Mouse (Mus musculus): ENCODE measurements around the gene Erv3. TPM values are rescaled to one million over a fixed set of nuclear protein-coding genes. Genes with fewer than 3 reads are reported as not detected.

Erv3 gene
- polyA plus RNA-seq, 1 experiment: not detected

GRCm38 (mm10) chr2:131851333-131852092 is 8.0 kb downstream of the Erv3 start:
- no peaks in the 10 kb centered on the region for H3K36me3 ChIP-seq (ENCODE audit: control insufficient read depth, insufficient read depth)
- no peak overlapping the region for H3ac ChIP-seq (ENCODE audit: control insufficient read depth, insufficient read length, low read depth)
- H3K27me3 ChIP-seq (ENCODE audit: control insufficient read depth, insufficient read depth, insufficient read length): peaks cover 3% of the 10 kb centered on the region
- TF ChIP-seq MAX (IDR thresholded peaks at IDR 0.05) (no peak), FOSL1 (IDR thresholded peaks at IDR 0.05; ENCODE audit: insufficient read depth, low read length, poor library complexity, severe bottlenecking) (no peak), MYOD1 (IDR thresholded peaks at IDR 0.05; ENCODE audit: control insufficient read depth, insufficient read length, low read depth) (no peak), CTCF (IDR thresholded peaks at IDR 0.05; ENCODE audit: control insufficient read depth, insufficient read depth, insufficient read length) (no peak)
- H3K4me3 ChIP-seq (ENCODE audit: insufficient read depth, poor library complexity, severe bottlenecking): no peak overlapping the region
- H3K79me2 ChIP-seq (ENCODE audit: control insufficient read depth, insufficient read depth): no peaks in the 10 kb centered on the region
- no peaks in the 10 kb centered on the region for H3K79me3 ChIP-seq (ENCODE audit: low read depth)

GRCm38 (mm10) chr2:131850047-131850446 is 9.5 kb downstream of the Erv3 start:
- TF ChIP-seq FOSL1 (IDR thresholded peaks at IDR 0.05; ENCODE audit: insufficient read depth, low read length, poor library complexity, severe bottlenecking) (no peak), MYOG (IDR thresholded peaks at IDR 0.05; ENCODE audit: control insufficient read depth, extremely low read depth, insufficient read length) (no peak), MAX (IDR thresholded peaks at IDR 0.05) (no peak), USF1 (IDR thresholded peaks at IDR 0.05; ENCODE audit: low read depth) (no peak), CEBPB (IDR thresholded peaks at IDR 0.05; ENCODE audit: low read depth) (no peak), CTCF (IDR thresholded peaks at IDR 0.05; ENCODE audit: control insufficient read depth, insufficient read depth, insufficient read length) (no peak), MYOD1 (IDR thresholded peaks at IDR 0.05; ENCODE audit: control insufficient read depth, insufficient read length, low read depth) (no peak)
- Histone ChIP-seq H3K79me3 (ENCODE audit: low read depth) (no peaks in the 10 kb centered on the region), H3K36me3 (ENCODE audit: control insufficient read depth, insufficient read depth) (no peaks in the 10 kb centered on the region), H3K4me3 (ENCODE audit: insufficient read depth, poor library complexity, severe bottlenecking) (no peak overlapping the region), H3K27me3 (ENCODE audit: control insufficient read depth, insufficient read depth, insufficient read length) (peaks cover 3% of the 10 kb centered on the region), H3ac (ENCODE audit: control insufficient read depth, insufficient read length, low read depth) (no peak overlapping the region), H3K79me2 (ENCODE audit: control insufficient read depth, insufficient read depth) (no peaks in the 10 kb centered on the region)

GRCm38 (mm10) chr2:131847501-131848359 is 11.8 kb downstream of the Erv3 start:
- no peak for TF ChIP-seq CEBPB (IDR thresholded peaks at IDR 0.05; ENCODE audit: low read depth)
- TF ChIP-seq MAX (IDR thresholded peaks at IDR 0.05): no peak
- no peak for TF ChIP-seq FOSL1 (IDR thresholded peaks at IDR 0.05; ENCODE audit: insufficient read depth, low read length, poor library complexity, severe bottlenecking)
- no peak for TF ChIP-seq MYOG (IDR thresholded peaks at IDR 0.05; ENCODE audit: control insufficient read depth, extremely low read depth, insufficient read length)
- TF ChIP-seq MYOD1 (IDR thresholded peaks at IDR 0.05; ENCODE audit: control insufficient read depth, insufficient read length, low read depth): no peak
- no peak for TF ChIP-seq CTCF (IDR thresholded peaks at IDR 0.05; ENCODE audit: control insufficient read depth, insufficient read depth, insufficient read length)
- no peak for TF ChIP-seq USF1 (IDR thresholded peaks at IDR 0.05; ENCODE audit: low read depth)
- Histone ChIP-seq H3ac (ENCODE audit: control insufficient read depth, insufficient read length, low read depth) (no peak overlapping the region), H3K79me2 (ENCODE audit: control insufficient read depth, insufficient read depth) (no peaks in the 10 kb centered on the region), H3K36me3 (ENCODE audit: control insufficient read depth, insufficient read depth) (no peaks in the 10 kb centered on the region), H3K79me3 (ENCODE audit: low read depth) (no peaks in the 10 kb centered on the region), H3K27me3 (ENCODE audit: control insufficient read depth, insufficient read depth, insufficient read length) (no peaks in the 10 kb centered on the region), H3K4me3 (ENCODE audit: insufficient read depth, poor library complexity, severe bottlenecking) (no peak overlapping the region)

GRCm38 (mm10) chr2:131846811-131847210 is 12.7 kb downstream of the Erv3 start:
- no peak overlapping the region for H3ac ChIP-seq (ENCODE audit: control insufficient read depth, insufficient read length, low read depth)
- no peaks in the 10 kb centered on the region for H3K79me3 ChIP-seq (ENCODE audit: low read depth)
- no peak for TF ChIP-seq CEBPB (IDR thresholded peaks at IDR 0.05; ENCODE audit: low read depth)
- no peak for TF ChIP-seq MYOD1 (IDR thresholded peaks at IDR 0.05; ENCODE audit: control insufficient read depth, insufficient read length, low read depth)
- TF ChIP-seq USF1 (IDR thresholded peaks at IDR 0.05; ENCODE audit: low read depth): no peak
- no peak for TF ChIP-seq CTCF (IDR thresholded peaks at IDR 0.05; ENCODE audit: control insufficient read depth, insufficient read depth, insufficient read length)
- no peak for TF ChIP-seq MYOG (IDR thresholded peaks at IDR 0.05; ENCODE audit: control insufficient read depth, extremely low read depth, insufficient read length)
- no peak for TF ChIP-seq MAX (IDR thresholded peaks at IDR 0.05)
- TF ChIP-seq FOSL1 (IDR thresholded peaks at IDR 0.05; ENCODE audit: insufficient read depth, low read length, poor library complexity, severe bottlenecking): no peak
- no peak overlapping the region for H3K4me3 ChIP-seq (ENCODE audit: insufficient read depth, poor library complexity, severe bottlenecking)
- H3K79me2 ChIP-seq (ENCODE audit: control insufficient read depth, insufficient read depth): no peaks in the 10 kb centered on the region
- H3K27me3 ChIP-seq (ENCODE audit: control insufficient read depth, insufficient read depth, insufficient read length): no peaks in the 10 kb centered on the region
- no peaks in the 10 kb centered on the region for H3K36me3 ChIP-seq (ENCODE audit: control insufficient read depth, insufficient read depth)

- TF ChIP-seq MAX (IDR thresholded peaks at IDR 0.05) (no peak), USF1 (IDR thresholded peaks at IDR 0.05; ENCODE audit: low read depth) (no peak), FOSL1 (IDR thresholded peaks at IDR 0.05; ENCODE audit: insufficient read depth, low read length, poor library complexity, severe bottlenecking) (no peak), MYOG (IDR thresholded peaks at IDR 0.05; ENCODE audit: control insufficient read depth, extremely low read depth, insufficient read length) (no peak), CTCF (IDR thresholded peaks at IDR 0.05; ENCODE audit: control insufficient read depth, insufficient read depth, insufficient read length) (no peak), MYOD1 (IDR thresholded peaks at IDR 0.05; ENCODE audit: control insufficient read depth, insufficient read length, low read depth) (no peak), CEBPB (IDR thresholded peaks at IDR 0.05; ENCODE audit: low read depth) (no peak)
- H3K4me3 ChIP-seq (ENCODE audit: insufficient read depth, poor library complexity, severe bottlenecking): no peak overlapping the region
Measured at GRCm38 (mm10) chr2:131846132-131846710, 13.3 kb downstream of the Erv3 start.

More at GRCm38 (mm10) chr2:131846132-131846710, 13.3 kb downstream of the Erv3 start:
- H3ac ChIP-seq (ENCODE audit: control insufficient read depth, insufficient read length, low read depth): no peak overlapping the region
- no peaks in the 10 kb centered on the region for H3K79me2 ChIP-seq (ENCODE audit: control insufficient read depth, insufficient read depth)
- no peaks in the 10 kb centered on the region for H3K79me3 ChIP-seq (ENCODE audit: low read depth)
- no peaks in the 10 kb centered on the region for H3K36me3 ChIP-seq (ENCODE audit: control insufficient read depth, insufficient read depth)
- no peaks in the 10 kb centered on the region for H3K27me3 ChIP-seq (ENCODE audit: control insufficient read depth, insufficient read depth, insufficient read length)

Measured in C2C12 (cell line).